Mouse (Mus musculus): ENCODE results near the gene Zfp524. TPM values are rescaled to one million over a fixed set of nuclear protein-coding genes. Genes with fewer than 3 reads are reported as not detected.

Gene Zfp524
- polyA plus RNA-seq, 1 experiment from 2014 or later = 9.1 TPM

DNA sequence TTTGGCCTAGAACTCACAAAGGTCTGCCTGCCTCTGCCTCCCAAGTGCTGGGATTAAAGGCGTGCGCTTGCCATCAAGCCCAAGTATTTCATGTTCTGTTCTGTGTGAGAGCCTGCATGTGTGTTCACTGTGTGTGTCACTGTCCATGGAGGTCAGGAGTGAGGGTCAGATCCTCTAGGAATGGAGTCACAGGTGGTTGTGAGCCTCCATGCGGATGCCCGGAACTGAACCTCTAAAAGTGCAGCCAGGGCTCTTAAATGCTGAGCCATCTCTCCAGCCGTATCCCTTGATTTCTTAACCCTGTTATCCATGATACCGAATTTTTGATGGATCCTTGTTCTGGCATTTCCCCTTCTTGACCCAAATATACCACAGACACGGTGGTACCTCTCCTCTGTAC lies 22.8 kb downstream of the Zfp524 start:
- peaks cover 51% of the 10 kb centered on the region for H3K36me3 ChIP-seq
- H3K4me1 ChIP-seq (replicated peaks) = peaks cover 22% of the 10 kb centered on the region
- H3K9ac ChIP-seq = no peak overlapping the region
- H3K4me3 ChIP-seq = no peak overlapping the region; the same call in 1 of the 2 replicates
- no peak for ATAC-seq (ENCODE audit: low read depth)
- H3K4me2 ChIP-seq = peak overlapping the region; percentile 59; the same call in 1 of the 2 replicates
- H3K9me3 ChIP-seq = 0 out of 2 replicates have a peak, but pooled peaks cover 3% of the 10 kb centered on the region
- 0 out of 2 replicates have a peak overlapping the region, but pooled peaks have one; percentile 97 for H3K27ac ChIP-seq (replicated peaks)
- WGBS = 95% methylated on average over 7 of the region's 7 CpGs
- H3K27me3 ChIP-seq = no peaks in the 10 kb centered on the region

DNA sequence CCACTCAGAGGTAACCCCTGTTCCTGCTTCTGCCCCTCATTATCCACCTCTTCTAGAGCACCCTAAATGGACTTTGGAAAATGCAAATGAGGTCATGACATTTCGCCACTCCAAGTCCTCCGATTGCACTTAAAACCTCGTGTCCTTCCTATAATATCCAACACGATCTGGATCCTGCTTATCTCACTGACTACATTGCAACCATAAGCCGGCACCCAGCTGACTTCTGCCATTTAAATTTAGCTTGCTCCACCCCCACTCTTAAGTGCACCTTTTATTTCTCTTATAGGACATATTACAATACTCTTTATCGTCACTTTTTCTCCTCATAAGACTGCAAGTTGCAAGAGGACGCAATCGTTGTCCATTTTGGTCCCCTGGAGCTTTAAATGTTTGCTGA lies 23.3 kb downstream of the Zfp524 start:
- H3K27me3 ChIP-seq = no peaks in the 10 kb centered on the region
- ATAC-seq (ENCODE audit: low read depth) = no peak
- peak overlapping the region; percentile 63 for H3K4me3 ChIP-seq
- H3K9me3 ChIP-seq = 0 out of 2 replicates have a peak, but pooled peaks cover 3% of the 10 kb centered on the region
- peak overlapping the region; percentile 59 for H3K4me2 ChIP-seq
- peak overlapping the region; percentile 83 for H3K9ac ChIP-seq
- peak overlapping the region; percentile 97 for H3K27ac ChIP-seq (replicated peaks)
- peaks cover 46% of the 10 kb centered on the region for H3K36me3 ChIP-seq
- H3K4me1 ChIP-seq (replicated peaks) = peaks cover 22% of the 10 kb centered on the region
- WGBS = 88% methylated on average over 8 of the region's 8 CpGs

DNA sequence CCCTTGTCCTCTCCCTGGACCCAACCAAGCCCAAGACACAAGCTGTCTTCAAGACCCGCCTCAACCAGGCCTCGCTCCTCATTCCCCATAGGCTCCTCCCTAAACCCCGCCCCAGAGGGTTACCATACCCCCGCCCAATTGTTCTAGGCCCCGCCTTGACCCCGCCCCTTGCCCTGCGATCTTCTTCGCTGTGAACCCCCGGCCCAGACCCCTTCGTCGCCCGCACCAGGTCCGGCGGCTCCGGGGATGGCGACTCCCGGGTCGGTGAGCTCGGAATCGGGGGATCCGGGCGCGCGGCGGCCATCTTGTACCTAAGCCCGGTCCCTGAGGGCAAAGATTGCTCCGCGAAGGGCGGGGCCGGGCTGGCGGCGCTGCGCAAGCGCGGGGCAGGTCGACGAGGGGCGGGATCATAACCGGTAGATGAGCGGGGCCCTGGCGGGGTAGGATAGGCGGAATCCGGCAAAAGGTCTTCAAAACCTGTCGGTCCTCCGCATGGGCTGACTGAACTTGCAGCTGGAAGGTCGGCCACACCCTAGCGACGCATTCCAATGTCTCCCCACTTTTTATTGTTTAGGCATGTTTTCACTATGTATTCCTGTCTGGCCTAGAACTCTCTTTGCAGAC lies 24.0 kb downstream of the Zfp524 start, which contains the start of gene Zfp784:
Gene Zfp784 (minus strand): TSS at position 338 of the 624 bp plus-strand sequence.
- H3K9ac ChIP-seq = peak within 1 kb of the TSS; percentile 83
- H3K4me3 ChIP-seq = peak within 1 kb of the TSS; percentile 63
- WGBS = under 1% methylated on average over 48 of the region's 48 CpGs
- H3K27me3 ChIP-seq = no peaks in the 10 kb centered on the region
- H3K36me3 ChIP-seq = peaks cover 39% of the 10 kb centered on the region
- peak within 1 kb of the TSS; percentile 97 for H3K27ac ChIP-seq (replicated peaks)
- 0 out of 2 replicates have a peak, but pooled peaks cover 3% of the 10 kb centered on the region for H3K9me3 ChIP-seq
- H3K4me1 ChIP-seq (replicated peaks) = peaks cover 22% of the 10 kb centered on the region
- H3K4me2 ChIP-seq = peak within 1 kb of the TSS; percentile 59
- ATAC-seq (ENCODE audit: low read depth) = peak; percentile 96

DNA sequence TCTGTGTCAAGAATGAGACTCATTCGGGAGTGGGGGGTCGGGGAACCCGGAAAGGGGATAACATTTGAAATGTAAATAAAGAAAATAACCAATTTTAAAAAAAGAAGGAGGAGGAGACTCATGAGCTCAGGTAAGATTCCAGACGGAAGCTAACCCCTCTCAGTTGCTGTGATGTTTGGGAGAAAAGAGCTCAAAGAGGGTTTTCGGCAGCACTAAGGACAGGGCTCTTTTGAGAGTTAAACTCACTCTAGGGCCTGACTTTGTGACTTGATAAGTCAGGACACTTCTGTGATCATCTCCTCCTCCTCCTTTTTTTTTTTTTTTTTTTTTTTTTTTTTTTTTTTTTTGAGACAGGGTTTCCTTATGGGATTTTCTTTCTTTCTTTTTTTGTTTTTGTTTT lies 24.7 kb downstream of the Zfp524 start:
- H3K9me3 ChIP-seq = 0 out of 2 replicates have a peak, but pooled peaks cover 3% of the 10 kb centered on the region
- 39% methylated on average over 5 of the region's 5 CpGs for WGBS
- H3K4me1 ChIP-seq (replicated peaks) = peaks cover 22% of the 10 kb centered on the region
- peak overlapping the region; percentile 83 for H3K9ac ChIP-seq
- peak overlapping the region; percentile 97; the same call in 1 of the 2 replicates for H3K27ac ChIP-seq (replicated peaks)
- H3K36me3 ChIP-seq = peaks cover 32% of the 10 kb centered on the region
- H3K4me2 ChIP-seq = peak overlapping the region; percentile 59
- ATAC-seq (ENCODE audit: low read depth) = no peak
- H3K4me3 ChIP-seq = peak overlapping the region; percentile 63
- no peaks in the 10 kb centered on the region for H3K27me3 ChIP-seq

DNA sequence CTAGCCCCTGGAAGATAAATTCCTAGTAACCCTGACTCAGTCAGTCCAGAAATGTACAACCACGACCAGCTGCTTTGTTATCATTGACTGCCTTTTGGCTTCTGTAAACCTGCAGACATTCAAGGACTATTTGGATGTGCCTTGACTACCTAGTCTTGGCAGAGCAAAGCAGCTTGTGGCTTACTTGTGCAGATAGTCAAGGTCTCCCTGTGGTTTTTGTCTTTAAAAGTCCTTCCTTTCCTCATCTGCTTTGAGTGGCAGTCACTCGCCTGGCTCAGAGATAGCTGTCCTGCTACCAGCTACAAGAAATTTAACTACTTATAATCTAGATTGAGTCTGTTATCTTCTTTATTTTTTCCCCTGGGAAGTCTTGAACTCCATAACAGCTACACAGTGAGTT lies 30.8 kb downstream of the Zfp524 start:
- 85% methylated on average over 2 of the region's 2 CpGs for WGBS
- Histone ChIP-seq H3K4me1 (replicated peaks) (peaks cover under 1% of the 10 kb centered on the region; the same call in 1 of the 2 replicates), H3K9ac (no peak overlapping the region), H3K9me3 (no peaks in the 10 kb centered on the region), H3K36me3 (peaks cover 10% of the 10 kb centered on the region; the same call in 1 of the 2 replicates), H3K4me3 (no peak overlapping the region), H3K27me3 (no peaks in the 10 kb centered on the region), H3K27ac (replicated peaks) (no peak overlapping the region), H3K4me2 (no peak overlapping the region)
- no peak for ATAC-seq (ENCODE audit: low read depth)

DNA sequence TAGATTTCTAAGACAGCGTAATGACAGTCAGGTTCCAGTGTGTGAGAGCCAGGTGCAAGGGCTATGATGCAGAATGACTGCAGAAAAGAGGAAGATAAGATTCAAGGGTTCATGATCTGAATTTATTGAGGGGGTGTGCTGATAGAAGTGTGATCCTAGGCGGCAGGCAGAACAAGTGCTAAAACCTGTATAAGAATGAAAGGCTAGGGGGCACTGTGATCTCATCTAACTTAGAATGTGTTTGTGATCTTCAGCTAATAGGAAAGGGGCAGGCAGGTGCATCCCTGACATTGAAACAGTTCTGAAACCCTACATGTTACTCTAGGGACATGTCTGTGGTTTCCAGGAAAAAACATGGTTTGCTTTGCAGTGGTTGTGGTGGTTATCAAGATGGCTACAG lies 31.9 kb downstream of the Zfp524 start:
- 75% methylated on average over 2 of the region's 2 CpGs for WGBS
- no peak for ATAC-seq (ENCODE audit: low read depth)
- Histone ChIP-seq H3K36me3 (peaks cover 9% of the 10 kb centered on the region; the same call in 1 of the 2 replicates), H3K27ac (replicated peaks) (no peak overlapping the region), H3K9ac (0 out of 2 replicates have a peak overlapping the region, but pooled peaks have one; percentile 8), H3K4me3 (no peak overlapping the region), H3K27me3 (no peaks in the 10 kb centered on the region), H3K9me3 (no peaks in the 10 kb centered on the region), H3K4me2 (no peak overlapping the region), H3K4me1 (replicated peaks) (peaks cover 8% of the 10 kb centered on the region)

DNA sequence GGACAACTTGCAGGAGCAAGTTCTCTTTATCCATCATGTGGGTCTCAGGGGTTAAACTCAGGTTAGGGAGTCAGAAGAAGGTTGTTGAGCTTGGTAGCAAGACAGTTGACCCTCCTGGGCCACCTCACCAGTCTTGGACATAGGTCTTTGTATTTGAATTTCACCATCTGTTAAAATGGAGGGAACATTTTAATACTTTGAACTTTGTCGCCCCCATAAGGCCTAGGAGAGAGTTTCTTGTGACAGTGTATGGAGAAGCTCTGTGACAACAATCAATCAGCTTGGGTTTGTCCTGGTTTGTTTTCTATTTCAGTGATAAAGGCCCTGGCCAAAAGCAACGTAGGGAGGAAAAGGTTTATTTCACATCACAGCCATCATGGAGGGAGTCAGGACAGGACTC lies 33.1 kb downstream of the Zfp524 start:
- H3K36me3 ChIP-seq = peaks cover 4% of the 10 kb centered on the region; the same call in 1 of the 2 replicates
- no peak overlapping the region for H3K4me2 ChIP-seq
- no peak overlapping the region for H3K27ac ChIP-seq (replicated peaks)
- ATAC-seq (ENCODE audit: low read depth) = no peak
- WGBS = 44% methylated on average over 2 of the region's 2 CpGs
- H3K4me3 ChIP-seq = no peak overlapping the region
- no peak overlapping the region for H3K9ac ChIP-seq
- no peaks in the 10 kb centered on the region for H3K9me3 ChIP-seq
- peaks cover 14% of the 10 kb centered on the region for H3K4me1 ChIP-seq (replicated peaks)
- no peaks in the 10 kb centered on the region for H3K27me3 ChIP-seq

DNA sequence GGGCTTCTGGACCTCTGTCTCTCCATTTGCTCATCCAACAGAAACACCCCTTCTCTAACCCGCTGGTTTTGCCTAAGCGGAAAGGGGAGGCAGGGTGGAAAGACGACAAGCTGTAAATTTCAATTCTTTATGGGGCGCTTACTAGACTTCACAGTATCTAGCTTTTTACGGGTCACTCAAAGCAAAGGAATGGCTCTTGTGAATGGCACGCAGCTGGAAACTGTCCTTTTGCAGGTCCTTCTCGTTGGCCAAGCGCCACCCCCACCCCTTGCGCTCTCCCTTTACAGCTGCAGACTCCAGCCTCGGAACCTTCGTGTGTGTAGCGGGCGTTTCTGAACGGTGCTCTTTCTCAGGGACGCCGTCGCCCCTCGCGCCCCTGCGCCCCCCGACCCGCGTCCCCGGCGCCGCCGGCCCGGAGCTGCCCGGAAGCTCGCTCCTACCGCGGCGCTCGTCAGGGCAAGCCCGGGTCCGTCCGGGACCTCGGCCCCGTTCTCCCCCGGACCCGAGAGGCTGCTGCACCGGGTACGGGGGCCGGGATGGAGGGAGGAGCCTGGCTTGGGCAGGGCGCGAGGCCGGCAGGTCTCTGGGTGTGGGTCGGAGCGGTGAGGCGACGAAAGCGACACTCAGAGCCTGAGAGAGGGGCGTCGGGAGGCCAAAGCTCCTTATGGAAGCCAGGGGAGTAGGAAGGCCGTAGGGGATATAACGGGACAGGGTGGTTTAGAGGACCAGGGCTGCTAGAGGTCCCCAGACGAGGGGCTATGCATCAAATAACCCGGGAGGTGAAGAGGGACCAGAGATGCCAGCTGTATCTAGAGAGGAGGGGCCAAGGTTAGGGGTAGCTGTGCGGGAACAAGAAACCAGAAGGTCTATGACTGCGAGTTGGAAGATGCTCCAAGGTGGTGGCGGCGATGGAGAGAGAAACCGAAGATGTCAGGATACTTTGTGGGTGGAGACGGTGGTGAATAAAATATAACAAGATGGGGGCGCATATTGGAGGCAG lies 37.3 kb downstream of the Zfp524 start, which contains the start of gene Zfp580:
Gene Zfp580 (plus strand): TSS at position 346 of the 1,000 bp plus-strand sequence.
- Histone ChIP-seq H3K4me1 (replicated peaks) (peaks cover 49% of the 10 kb centered on the region), H3K4me2 (peak within 1 kb of the TSS; percentile 85), H3K27ac (replicated peaks) (peak within 1 kb of the TSS; percentile 91), H3K27me3 (peaks cover 41% of the 10 kb centered on the region), H3K4me3 (peak within 1 kb of the TSS; percentile 63), H3K9ac (peak within 1 kb of the TSS; percentile 86), H3K9me3 (no peaks in the 10 kb centered on the region), H3K36me3 (peaks cover 4% of the 10 kb centered on the region; the same call in 1 of the 2 replicates)
- under 1% methylated on average over 65 of the region's 65 CpGs for WGBS
- ATAC-seq (ENCODE audit: low read depth) = peak; percentile 79

DNA sequence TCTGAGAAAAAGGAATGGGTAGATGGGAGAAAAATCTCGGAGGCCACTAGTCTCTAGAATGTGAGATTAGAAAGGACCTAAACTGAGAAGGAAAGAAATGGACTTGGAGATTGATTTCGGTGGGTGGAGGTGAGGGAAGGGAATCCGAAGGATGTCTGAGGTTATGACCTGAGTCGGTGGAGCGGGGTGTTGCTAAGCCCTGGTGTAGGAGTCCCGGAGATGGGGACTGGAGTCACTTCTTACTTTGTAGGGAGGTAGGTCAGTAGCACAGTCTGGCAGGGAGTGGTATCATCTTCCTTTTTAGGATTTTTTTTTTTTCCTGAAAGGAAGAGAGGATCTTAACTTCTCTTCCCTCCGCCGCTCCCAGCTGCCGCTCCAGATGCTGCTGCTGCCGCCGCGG lies 38.2 kb downstream of the Zfp524 start:
- Histone ChIP-seq H3K4me1 (replicated peaks) (peaks cover 58% of the 10 kb centered on the region), H3K9ac (peak overlapping the region; percentile 86), H3K27ac (replicated peaks) (0 out of 2 replicates have a peak overlapping the region, but pooled peaks have one; percentile 23), H3K9me3 (no peaks in the 10 kb centered on the region), H3K4me2 (peak overlapping the region; percentile 85), H3K4me3 (peak overlapping the region; percentile 63), H3K27me3 (peaks cover 49% of the 10 kb centered on the region), H3K36me3 (peaks cover 4% of the 10 kb centered on the region; the same call in 1 of the 2 replicates)
- no peak for ATAC-seq (ENCODE audit: low read depth)
- WGBS = 4% methylated on average over 11 of the region's 12 CpGs

DNA sequence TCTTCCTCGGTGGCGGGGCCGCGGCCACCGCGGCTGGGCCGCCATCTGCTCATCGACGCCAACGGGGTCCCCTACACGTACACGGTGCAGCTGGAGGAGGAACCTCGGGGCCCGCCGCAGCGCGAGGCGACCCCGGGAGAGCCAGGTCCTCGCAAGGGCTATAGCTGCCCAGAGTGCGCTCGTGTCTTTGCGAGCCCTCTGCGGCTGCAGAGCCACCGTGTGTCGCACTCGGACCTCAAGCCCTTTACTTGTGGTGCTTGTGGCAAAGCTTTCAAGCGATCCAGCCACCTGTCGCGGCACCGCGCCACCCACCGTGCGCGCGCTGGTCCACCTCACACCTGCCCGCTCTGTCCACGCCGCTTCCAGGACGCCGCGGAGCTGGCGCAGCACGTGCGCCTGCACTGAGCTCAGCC lies 38.7 kb downstream of the Zfp524 start:
- WGBS = 2% methylated on average over 45 of the region's 45 CpGs
- 0 out of 2 replicates have a peak overlapping the region, but pooled peaks have one; percentile 23 for H3K27ac ChIP-seq (replicated peaks)

DNA sequence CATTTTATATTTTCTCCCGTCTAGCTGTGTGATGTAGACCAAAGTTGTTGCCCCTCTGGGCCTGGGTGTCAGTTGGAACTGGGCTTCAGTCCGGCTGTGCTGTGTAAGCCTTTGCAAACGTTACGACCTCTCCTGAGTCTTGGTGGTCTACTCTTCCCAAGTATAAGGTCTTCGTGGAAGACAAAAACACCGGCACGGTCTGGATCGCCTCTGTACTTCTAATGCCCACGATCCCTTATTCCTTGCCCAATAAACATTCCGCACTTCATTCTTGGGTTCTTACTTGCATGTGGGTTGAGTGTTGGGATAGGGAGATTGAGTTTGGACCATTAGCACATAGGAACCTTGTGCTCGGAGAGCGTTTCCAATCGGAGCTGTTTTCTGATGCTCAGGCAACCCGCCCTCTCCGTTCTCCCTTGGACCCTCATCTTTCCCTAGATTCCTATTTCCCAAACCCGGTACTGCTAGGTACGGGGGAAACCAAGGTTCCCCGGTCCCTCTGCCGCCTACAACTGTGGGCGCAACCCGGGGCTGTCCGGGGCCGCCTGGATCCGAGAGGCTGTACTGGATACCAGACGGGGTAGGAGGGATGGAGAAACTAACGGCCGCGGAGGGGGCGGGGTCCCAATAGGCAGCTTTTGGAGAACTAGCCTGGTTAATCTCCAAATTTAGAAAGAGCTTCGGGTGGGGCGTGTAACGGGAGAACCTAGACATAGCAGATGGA lies 39.4 kb downstream of the Zfp524 start:
- no peaks in the 10 kb centered on the region for H3K9me3 ChIP-seq
- WGBS = 7% methylated on average over 32 of the region's 32 CpGs
- H3K27me3 ChIP-seq = peaks cover 61% of the 10 kb centered on the region
- peaks cover 3% of the 10 kb centered on the region; the same call in 1 of the 2 replicates for H3K36me3 ChIP-seq
- no peak for ATAC-seq (ENCODE audit: low read depth)
- peak overlapping the region; percentile 86 for H3K9ac ChIP-seq
- no peak overlapping the region for H3K27ac ChIP-seq (replicated peaks)
- peaks cover 70% of the 10 kb centered on the region for H3K4me1 ChIP-seq (replicated peaks)
- H3K4me3 ChIP-seq = peak overlapping the region; percentile 63
- peak overlapping the region; percentile 85 for H3K4me2 ChIP-seq

More for the DNA sequence above, 38.7 kb downstream of the Zfp524 start:
- Histone ChIP-seq H3K4me2 (peak overlapping the region; percentile 85), H3K4me3 (peak overlapping the region; percentile 63), H3K9me3 (no peaks in the 10 kb centered on the region), H3K4me1 (replicated peaks) (peaks cover 63% of the 10 kb centered on the region), H3K9ac (peak overlapping the region; percentile 86), H3K36me3 (peaks cover 4% of the 10 kb centered on the region; the same call in 1 of the 2 replicates), H3K27me3 (peaks cover 54% of the 10 kb centered on the region)
- no peak for ATAC-seq (ENCODE audit: low read depth)
